Mouse (Mus musculus): ENCODE measurements around the gene Tor3a. TPM values are rescaled to one million over a fixed set of nuclear protein-coding genes. Genes with fewer than 3 reads are reported as not detected.

Gene Tor3a
- polyA plus RNA-seq, 1 experiment from 2014 or later, result 8.0 TPM

DNA sequence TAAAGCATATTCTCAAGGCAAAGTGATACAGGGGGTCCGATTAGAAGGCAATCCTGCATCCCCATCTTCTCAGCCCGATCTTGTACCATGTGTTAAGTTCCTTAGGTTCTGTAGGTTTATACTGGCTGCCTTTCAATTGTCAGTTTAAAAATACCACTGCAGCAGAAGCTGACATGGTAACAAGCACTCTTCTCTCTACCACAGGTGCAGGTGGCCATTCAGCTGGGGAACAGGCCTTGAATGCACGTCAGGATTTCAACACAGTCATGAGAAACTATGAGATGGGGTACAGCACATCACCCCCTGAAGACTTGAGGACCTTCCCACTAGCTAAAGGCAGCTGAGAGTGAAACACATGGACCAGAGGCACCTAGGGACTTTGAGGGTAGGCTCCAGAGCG is 29.3 kb upstream of the Tor3a start:
- H3K9me3 ChIP-seq, result no peaks in the 10 kb centered on the region
- H3K27me3 ChIP-seq, result no peaks in the 10 kb centered on the region
- no peaks in the 10 kb centered on the region for H3K4me1 ChIP-seq
- no peak overlapping the region for H3K4me2 ChIP-seq
- 87% methylated on average over 4 of the region's 4 CpGs for WGBS
- ATAC-seq (ENCODE audit: insufficient number of reproducible peaks, insufficient read depth, low FRiP score, low TSS enrichment, low read depth), result no peak
- peaks cover 68% of the 10 kb centered on the region for H3K36me3 ChIP-seq
- H3K9ac ChIP-seq, result no peak overlapping the region
- no peak overlapping the region for H3K4me3 ChIP-seq
- H3K27ac ChIP-seq, result no peak overlapping the region

DNA sequence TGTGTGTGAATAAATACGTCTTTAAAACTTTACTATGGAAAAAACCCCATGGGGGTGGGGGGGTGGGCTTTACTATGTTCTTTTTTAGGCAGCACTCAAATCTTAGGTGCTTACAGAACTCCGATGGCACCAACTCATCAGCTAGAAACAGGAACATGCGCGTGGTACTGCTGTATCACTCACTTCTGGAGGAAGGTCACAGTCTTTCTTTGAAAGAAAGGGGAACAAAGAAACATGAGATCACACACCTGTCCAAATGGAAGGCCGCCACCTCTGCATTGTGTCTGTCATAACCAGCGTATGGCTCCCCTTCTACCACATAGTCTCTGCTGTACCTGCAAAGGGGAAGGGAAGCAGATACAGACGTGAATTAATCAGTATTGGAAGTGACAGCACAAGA is 28.0 kb upstream of the Tor3a start:
- Histone ChIP-seq H3K4me1 (no peaks in the 10 kb centered on the region), H3K36me3 (peaks cover 79% of the 10 kb centered on the region), H3K27ac (no peak overlapping the region), H3K9me3 (no peaks in the 10 kb centered on the region), H3K27me3 (no peaks in the 10 kb centered on the region), H3K9ac (no peak overlapping the region), H3K4me2 (no peak overlapping the region), H3K4me3 (no peak overlapping the region)
- WGBS, result 85% methylated on average over 7 of the region's 7 CpGs
- no peak for ATAC-seq (ENCODE audit: insufficient number of reproducible peaks, insufficient read depth, low FRiP score, low TSS enrichment, low read depth)

DNA sequence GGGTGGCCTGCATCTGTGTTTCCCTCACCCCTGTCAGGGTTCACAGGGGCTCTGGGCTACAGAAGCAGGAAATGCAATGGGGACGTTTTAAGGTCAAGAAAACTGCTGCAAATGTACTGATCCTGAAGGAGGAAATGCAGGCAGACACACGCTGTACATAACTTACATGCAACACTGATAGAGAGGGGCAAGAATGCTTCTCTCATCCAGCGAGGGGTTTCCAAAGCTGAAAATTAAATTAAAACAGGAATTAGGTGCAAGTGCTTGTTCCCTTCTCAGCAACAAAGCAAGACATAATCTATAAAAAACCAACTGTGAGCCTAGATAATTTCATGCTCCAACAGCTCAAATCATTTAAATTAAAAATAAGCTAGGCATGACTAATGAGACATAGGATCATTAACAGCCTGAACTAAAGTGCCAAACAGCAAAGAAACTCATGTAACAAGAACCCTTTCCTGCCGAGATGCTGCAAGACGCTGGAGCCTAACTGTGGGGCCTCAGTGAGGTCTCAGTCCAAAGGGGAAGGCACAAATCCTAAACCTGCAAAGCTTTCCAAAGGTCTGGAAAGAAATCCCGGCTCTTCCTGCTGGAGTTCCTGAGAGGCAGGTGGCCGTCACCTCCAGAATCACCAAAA is 12.0 kb upstream of the Tor3a start:
- Histone ChIP-seq H3K27me3 (no peaks in the 10 kb centered on the region), H3K4me1 (no peaks in the 10 kb centered on the region), H3K9me3 (no peaks in the 10 kb centered on the region), H3K4me2 (no peak overlapping the region), H3K9ac (no peak overlapping the region), H3K4me3 (no peak overlapping the region), H3K36me3 (peaks cover 77% of the 10 kb centered on the region), H3K27ac (no peak overlapping the region)
- no peak for ATAC-seq (ENCODE audit: insufficient number of reproducible peaks, insufficient read depth, low FRiP score, low TSS enrichment, low read depth)
- WGBS, result 62% methylated on average over 7 of the region's 7 CpGs

DNA sequence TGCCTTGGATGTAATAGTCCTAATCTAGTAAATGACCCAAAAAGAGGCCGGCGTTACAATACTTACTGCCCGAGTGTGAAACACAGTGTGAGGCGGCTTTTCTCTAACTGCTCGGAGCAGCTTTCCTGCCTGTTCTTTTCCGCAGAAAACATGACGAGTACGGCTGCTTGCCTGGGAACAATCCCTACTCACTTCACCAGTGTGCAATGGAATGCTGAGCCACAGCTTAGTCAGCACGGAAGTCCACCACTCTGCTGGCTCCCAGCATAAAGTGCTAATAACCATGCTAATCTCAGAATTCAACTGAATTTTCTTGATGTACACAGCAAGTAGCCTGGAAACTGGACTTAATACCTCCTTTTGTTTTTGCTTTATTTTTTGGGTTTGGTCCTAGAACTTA is 5.4 kb upstream of the Tor3a start:
- ATAC-seq (ENCODE audit: insufficient number of reproducible peaks, insufficient read depth, low FRiP score, low TSS enrichment, low read depth), result no peak
- H3K4me1 ChIP-seq, result peaks cover under 1% of the 10 kb centered on the region; the same call in 1 of the 2 replicates
- WGBS, result 87% methylated on average over 9 of the region's 9 CpGs

DNA sequence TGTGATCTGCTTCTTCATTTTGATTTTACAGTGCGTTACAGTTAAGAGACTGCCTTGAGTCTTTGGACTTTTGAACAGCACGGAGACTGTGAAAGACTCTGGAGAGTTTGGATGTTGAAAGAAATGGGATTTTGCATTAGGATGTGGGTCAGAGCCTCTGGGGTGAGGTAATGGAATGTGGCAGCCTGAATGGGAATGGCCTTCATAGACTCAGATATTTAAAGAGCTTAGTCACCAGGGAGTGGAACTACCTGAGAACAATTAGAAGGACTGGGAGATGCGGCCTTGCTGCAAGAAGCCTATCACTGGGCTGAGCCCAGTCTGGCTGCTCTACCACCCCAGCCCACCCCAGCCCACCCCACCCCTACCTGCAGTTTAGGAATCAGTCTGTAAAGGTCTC is 3.1 kb upstream of the Tor3a start:
- no peak for ATAC-seq (ENCODE audit: insufficient number of reproducible peaks, insufficient read depth, low FRiP score, low TSS enrichment, low read depth)
- H3K36me3 ChIP-seq, result peaks cover 24% of the 10 kb centered on the region
- no peak overlapping the region for H3K9ac ChIP-seq
- WGBS, result 83% methylated on average over 3 of the region's 3 CpGs
- H3K27ac ChIP-seq, result no peak overlapping the region
- H3K9me3 ChIP-seq, result no peaks in the 10 kb centered on the region
- no peak overlapping the region for H3K4me2 ChIP-seq
- no peak overlapping the region for H3K4me3 ChIP-seq
- H3K4me1 ChIP-seq, result peaks cover 16% of the 10 kb centered on the region
- peaks cover 7% of the 10 kb centered on the region; the same call in 1 of the 2 replicates for H3K27me3 ChIP-seq

More for the DNA sequence above, 5.4 kb upstream of the Tor3a start:
- Histone ChIP-seq H3K9ac (no peak overlapping the region), H3K36me3 (peaks cover 35% of the 10 kb centered on the region), H3K27me3 (no peaks in the 10 kb centered on the region), H3K27ac (no peak overlapping the region), H3K4me3 (no peak overlapping the region), H3K4me2 (no peak overlapping the region), H3K9me3 (no peaks in the 10 kb centered on the region)

DNA sequence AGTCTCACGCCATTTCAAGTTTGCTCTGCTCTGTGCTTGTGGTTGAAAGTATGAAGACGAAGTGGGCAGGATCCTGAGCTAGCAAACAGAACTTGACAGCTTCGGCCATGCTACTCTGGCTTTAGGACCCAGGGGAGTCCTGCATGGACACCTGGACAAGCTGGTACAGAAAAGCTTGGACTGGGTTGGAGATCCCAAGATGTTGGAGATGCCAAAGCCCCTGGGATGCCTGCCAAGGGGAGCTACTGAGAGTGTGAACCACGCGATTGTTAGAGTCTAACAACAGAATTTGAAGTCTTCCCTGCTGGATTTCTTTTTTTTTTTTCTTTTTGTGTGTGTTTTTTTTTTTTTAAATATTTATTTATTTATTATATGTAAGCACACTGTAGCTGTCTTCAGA is 2.4 kb upstream of the Tor3a start:
- Histone ChIP-seq H3K4me1 (peaks cover 16% of the 10 kb centered on the region), H3K9me3 (no peaks in the 10 kb centered on the region), H3K4me3 (no peak overlapping the region), H3K27ac (no peak overlapping the region), H3K27me3 (peaks cover 7% of the 10 kb centered on the region; the same call in 1 of the 2 replicates), H3K9ac (no peak overlapping the region), H3K36me3 (peaks cover 21% of the 10 kb centered on the region), H3K4me2 (no peak overlapping the region)
- WGBS, result 85% methylated on average over 5 of the region's 5 CpGs
- ATAC-seq (ENCODE audit: insufficient number of reproducible peaks, insufficient read depth, low FRiP score, low TSS enrichment, low read depth), result no peak

DNA sequence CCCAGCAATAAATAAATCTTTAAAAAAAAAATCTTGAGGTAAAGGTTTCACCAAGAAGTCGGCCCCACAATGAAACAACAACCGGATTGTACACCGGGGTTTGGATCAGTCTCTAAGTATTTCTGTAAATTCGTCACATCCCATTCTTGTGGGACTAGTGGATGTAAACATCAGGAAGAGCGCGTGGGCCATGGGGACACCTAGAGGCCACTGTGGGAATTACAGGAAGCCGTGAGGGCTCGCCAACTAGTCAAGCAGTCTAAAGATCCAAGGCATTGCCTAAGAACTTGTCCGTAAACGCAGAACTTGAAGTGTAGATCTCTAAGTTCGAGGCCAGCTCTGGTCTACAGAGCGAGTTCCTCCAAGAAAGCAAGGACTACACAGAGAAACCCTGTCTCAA is 2.0 kb upstream of the Tor3a start:
- Histone ChIP-seq H3K27me3 (peaks cover 7% of the 10 kb centered on the region; the same call in 1 of the 2 replicates), H3K9me3 (no peaks in the 10 kb centered on the region), H3K4me1 (peaks cover 16% of the 10 kb centered on the region), H3K36me3 (peaks cover 18% of the 10 kb centered on the region), H3K9ac (no peak overlapping the region), H3K4me3 (no peak overlapping the region), H3K27ac (no peak overlapping the region), H3K4me2 (no peak overlapping the region)
- ATAC-seq (ENCODE audit: insufficient number of reproducible peaks, insufficient read depth, low FRiP score, low TSS enrichment, low read depth), result no peak
- WGBS, result 33% methylated on average over 12 of the region's 12 CpGs

DNA sequence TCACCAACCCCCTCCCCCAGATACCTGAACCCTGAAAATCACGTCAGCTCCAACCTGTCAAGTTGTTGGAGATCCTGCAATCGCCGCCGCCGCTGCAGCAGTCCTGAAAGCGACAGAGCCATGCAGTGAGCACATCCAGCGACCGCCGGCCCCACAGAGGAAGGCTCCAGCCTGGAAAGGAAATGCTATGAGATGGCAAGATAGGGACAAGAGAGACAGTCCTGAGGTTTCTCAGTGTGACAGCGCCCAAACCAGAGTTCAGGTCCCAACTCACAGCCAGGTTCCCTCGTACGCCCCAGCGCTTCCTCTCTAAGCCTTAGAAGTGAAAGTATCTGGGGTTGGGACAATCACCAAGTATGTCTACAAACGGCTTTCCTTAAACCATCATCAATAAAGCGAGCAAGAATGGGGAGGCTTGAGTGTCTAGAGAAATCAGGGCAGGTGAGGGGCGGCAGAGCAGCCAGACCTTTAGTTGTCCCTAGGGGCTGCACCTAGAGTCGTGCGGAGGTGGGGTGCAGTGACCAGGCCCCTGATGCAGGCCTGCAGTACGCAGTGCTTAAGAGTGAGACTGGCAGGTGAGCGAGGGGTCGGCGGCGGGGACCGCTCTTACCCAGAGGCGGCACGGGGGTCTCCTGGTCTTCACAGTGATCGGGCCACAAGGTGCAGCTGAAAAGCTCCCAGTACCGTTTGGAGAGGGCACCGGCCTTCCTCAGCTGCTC is 521 bp downstream of the Tor3a start:
- Histone ChIP-seq H3K4me1 (peaks cover 16% of the 10 kb centered on the region), H3K27ac (no peak overlapping the region), H3K9ac (peak overlapping the region; percentile 72), H3K36me3 (no peaks in the 10 kb centered on the region), H3K9me3 (no peaks in the 10 kb centered on the region), H3K27me3 (peaks cover 7% of the 10 kb centered on the region; the same call in 1 of the 2 replicates), H3K4me3 (peak overlapping the region; percentile 63), H3K4me2 (peak overlapping the region; percentile 100)
- 1% methylated on average over 29 of the region's 29 CpGs for WGBS
- ATAC-seq (ENCODE audit: insufficient number of reproducible peaks, insufficient read depth, low FRiP score, low TSS enrichment, low read depth), result no peak

DNA sequence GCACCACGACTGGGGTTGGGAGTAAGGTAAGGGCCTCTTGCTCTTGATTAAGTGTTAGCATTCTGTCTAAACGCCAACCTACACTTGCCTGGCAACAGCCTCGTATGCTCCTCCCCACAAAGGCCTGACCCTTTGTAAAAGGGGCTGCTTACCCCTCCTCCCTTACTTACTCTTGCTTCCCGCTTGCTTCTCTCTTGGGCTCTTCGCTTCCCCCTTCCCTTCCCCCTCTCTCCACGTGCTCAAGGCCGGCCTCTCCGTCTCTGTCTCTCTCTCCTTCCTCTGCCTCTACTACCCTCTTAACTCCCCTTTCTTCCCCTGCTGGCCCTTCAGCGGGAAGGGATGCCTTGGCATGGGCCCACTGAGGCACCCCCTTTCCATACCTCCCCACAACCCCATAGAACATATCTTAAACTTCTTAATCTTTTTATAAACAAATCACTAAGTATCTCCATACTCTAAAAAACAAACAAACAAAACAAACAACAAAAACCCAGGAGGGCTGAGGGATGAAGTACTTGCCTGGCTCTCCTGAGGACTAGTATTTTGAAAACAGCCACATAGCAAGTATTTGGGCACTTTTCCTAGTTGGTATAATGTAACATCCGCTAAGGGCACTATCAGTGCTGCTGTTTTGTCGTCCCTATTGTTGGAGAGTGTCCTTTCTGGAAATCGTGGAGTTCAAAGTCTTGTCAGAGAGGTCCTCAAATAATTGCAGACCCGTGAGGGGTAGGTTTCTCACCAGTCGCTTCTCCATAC is 1.3 kb downstream of the Tor3a start:
- Histone ChIP-seq H3K4me2 (peak overlapping the region; percentile 100), H3K4me3 (peak overlapping the region; percentile 63), H3K9ac (peak overlapping the region; percentile 72), H3K27me3 (peaks cover 7% of the 10 kb centered on the region; the same call in 1 of the 2 replicates), H3K9me3 (no peaks in the 10 kb centered on the region), H3K27ac (no peak overlapping the region), H3K4me1 (peaks cover 16% of the 10 kb centered on the region), H3K36me3 (no peaks in the 10 kb centered on the region)
- ATAC-seq (ENCODE audit: insufficient number of reproducible peaks, insufficient read depth, low FRiP score, low TSS enrichment, low read depth), result no peak
- WGBS, result 14% methylated on average over 14 of the region's 14 CpGs

DNA sequence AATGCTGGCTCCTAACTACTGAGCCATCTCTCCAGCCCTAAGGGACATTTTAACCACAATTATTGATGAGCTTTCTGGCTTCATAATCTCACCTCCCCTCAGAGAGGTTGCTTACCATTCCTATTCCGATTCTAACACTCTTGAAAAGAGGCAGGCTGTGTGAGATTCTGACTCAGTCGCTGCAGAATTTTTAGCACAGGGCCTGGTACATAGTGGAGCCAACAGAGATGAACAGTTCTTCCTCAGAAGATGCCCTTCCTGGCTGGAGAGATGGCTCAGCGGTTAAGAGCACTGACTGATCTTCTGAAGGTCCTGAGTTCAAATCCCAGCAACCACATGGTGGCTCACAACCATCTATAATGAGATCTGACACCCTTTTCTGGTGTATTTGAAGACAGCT is 2.2 kb downstream of the Tor3a start:
- H3K4me1 ChIP-seq, result peaks cover 16% of the 10 kb centered on the region
- no peak overlapping the region for H3K27ac ChIP-seq
- WGBS, result 86% methylated on average over 3 of the region's 3 CpGs
- no peak overlapping the region for H3K4me2 ChIP-seq
- H3K4me3 ChIP-seq, result no peak overlapping the region
- no peak overlapping the region for H3K9ac ChIP-seq
- H3K27me3 ChIP-seq, result peaks cover 7% of the 10 kb centered on the region; the same call in 1 of the 2 replicates
- no peaks in the 10 kb centered on the region for H3K36me3 ChIP-seq
- no peak for ATAC-seq (ENCODE audit: insufficient number of reproducible peaks, insufficient read depth, low FRiP score, low TSS enrichment, low read depth)
- no peaks in the 10 kb centered on the region for H3K9me3 ChIP-seq

DNA sequence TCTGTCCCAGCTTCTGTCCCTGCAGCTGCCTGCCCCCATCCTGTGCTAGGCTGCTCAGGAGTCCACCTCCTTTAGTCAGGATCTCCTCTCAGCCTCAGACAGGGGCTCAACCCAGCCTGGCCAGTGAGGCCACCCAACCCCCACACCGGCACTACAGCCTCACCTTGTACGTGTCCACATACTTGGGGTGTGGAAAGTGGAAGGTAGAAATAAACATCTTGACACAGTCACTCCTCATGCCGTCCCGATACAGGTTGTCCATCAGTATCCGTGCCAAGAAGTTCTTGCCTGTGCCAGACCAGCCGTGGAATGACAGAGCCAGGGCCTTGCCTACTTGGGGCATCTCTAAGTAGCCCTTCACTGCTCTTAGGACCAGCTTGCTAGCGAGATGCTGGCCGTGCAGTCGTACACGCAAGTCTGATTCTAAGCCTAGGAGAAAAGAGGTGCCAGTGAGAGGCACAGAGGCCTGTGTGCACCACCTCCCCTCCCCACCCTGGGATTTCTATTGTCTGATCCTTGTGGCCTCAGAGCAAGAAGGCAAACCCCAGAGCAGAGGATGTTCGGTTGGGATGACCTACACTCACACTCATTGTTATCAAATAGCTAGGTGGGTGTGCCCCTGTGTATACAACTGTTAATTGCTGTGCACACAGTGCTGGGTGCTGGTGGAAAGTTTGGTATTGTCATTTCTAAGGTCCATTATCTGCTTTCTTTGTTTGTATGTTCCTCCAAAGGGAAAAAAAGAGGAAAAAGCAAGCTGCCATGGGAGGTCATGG is 4.8 kb downstream of the Tor3a start:
- no peaks in the 10 kb centered on the region for H3K36me3 ChIP-seq
- no peak for ATAC-seq (ENCODE audit: insufficient number of reproducible peaks, insufficient read depth, low FRiP score, low TSS enrichment, low read depth)
- no peak overlapping the region for H3K9ac ChIP-seq
- no peak overlapping the region for H3K27ac ChIP-seq
- peaks cover 17% of the 10 kb centered on the region for H3K4me1 ChIP-seq
- no peak overlapping the region for H3K4me3 ChIP-seq
- H3K9me3 ChIP-seq, result no peaks in the 10 kb centered on the region
- H3K4me2 ChIP-seq, result no peak overlapping the region
- 50% methylated on average over 11 of the region's 11 CpGs for WGBS
- peaks cover 7% of the 10 kb centered on the region; the same call in 1 of the 2 replicates for H3K27me3 ChIP-seq

Measured in embryonic facial prominence, embryonic 13.5 days (tissue).